ENCODE assay signal across 23 mouse cellular contexts in the genomic region with DNA sequence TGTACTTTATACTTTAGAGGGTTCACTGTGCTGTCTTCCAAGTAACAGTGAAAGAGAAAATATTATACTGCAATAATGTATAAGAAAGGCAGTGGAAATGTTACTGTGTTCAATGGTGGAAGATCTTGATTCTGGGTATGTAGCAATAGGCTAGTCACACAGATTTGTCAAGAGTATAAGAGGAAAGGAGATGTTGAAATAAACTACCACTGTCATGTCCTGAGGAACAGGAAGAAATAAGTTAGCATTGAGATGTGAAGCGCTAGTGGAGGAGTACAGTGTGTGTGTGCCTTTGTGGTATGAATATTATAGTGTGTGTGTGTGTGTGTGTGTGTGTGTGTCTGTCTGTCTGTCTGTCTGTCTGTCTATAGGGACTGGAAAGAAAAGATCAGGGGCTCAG. TPM values are rescaled to one million over a fixed set of nuclear protein-coding genes. Genes with fewer than 3 reads are reported as not detected.
"Had no signal": no experiment of that assay in that cellular context is flagged by ENCODE, and none has a peak within 500 bp of the region (broad histone marks: within the 10 kb centered on the region; RNA-seq: fewer than 3 reads in every experiment).

No protein-coding gene starts in this region.

- H3K9ac ChIP-seq: liver, embryonic 12.5 days; liver, embryonic 15.5 days; lung, embryonic 14.5 days; midbrain, embryonic 15.5 days; neural tube, embryonic 13.5 days had no signal

- H3K9me3 ChIP-seq: liver, embryonic 12.5 days; liver, embryonic 15.5 days; megakaryocyte, embryonic 14.5 days; midbrain, embryonic 10.5 days; midbrain, embryonic 15.5 days; neural tube, embryonic 13.5 days had no signal

- H3K4me3 ChIP-seq: layer of hippocampus, adult 2 months; left cerebral cortex, adult 2 months; liver, embryonic 12.5 days; liver, embryonic 15.5 days; megakaryocyte, embryonic 14.5 days; midbrain, embryonic 10.5 days; midbrain, embryonic 15.5 days; myocyte; neural tube, embryonic 13.5 days had no signal

- H3K4me2 ChIP-seq: liver, embryonic 12.5 days; liver, embryonic 15.5 days; lung, embryonic 14.5 days; midbrain, embryonic 15.5 days; neural tube, embryonic 13.5 days had no signal

- H3K27me3 ChIP-seq: liver, embryonic 12.5 days; liver, embryonic 15.5 days; midbrain, embryonic 15.5 days; neural tube, embryonic 13.5 days had no signal

- ATAC-seq: intestine, postnatal 0 days; liver, embryonic 12.5 days; midbrain, embryonic 15.5 days had no signal

- DNase-seq: kidney, adult 2 months; kidney, postnatal 25 days; layer of hippocampus, adult 9-11 months; layer of hippocampus, postnatal 36 days; lung, embryonic 14.5 days; lung, postnatal 10 days; lung, postnatal 36 days; thymus, adult 2 months; thymus, postnatal 14 days; thymus, postnatal 4 days had no signal

- H3K36me3 ChIP-seq: liver, embryonic 12.5 days; liver, embryonic 15.5 days; midbrain, embryonic 10.5 days; midbrain, embryonic 15.5 days; neural tube, embryonic 13.5 days had no signal

- H3K27ac ChIP-seq: kidney, postnatal 0 days; layer of hippocampus, adult 2 months; left cerebral cortex, adult 2 months; liver, embryonic 12.5 days; liver, embryonic 15.5 days; midbrain, embryonic 10.5 days; midbrain, embryonic 15.5 days; neural tube, embryonic 13.5 days had no signal

- H3K4me1 ChIP-seq: liver, embryonic 12.5 days; liver, embryonic 15.5 days; midbrain, embryonic 10.5 days; midbrain, embryonic 15.5 days; neural tube, embryonic 13.5 days had no signal

RNA-seq across cellular contexts. Expression of a gene that starts 15.4 kb away (rescaled TPM):
- polyA plus RNA-seq: kidney, embryonic 14.5 days; limb, embryonic 11.5 days; midbrain, embryonic 10.5 days; myocyte had no signal
